Mouse (Mus musculus): ENCODE measurements around the gene Styxl1. TPM values are rescaled to one million over a fixed set of nuclear protein-coding genes. Genes with fewer than 3 reads are reported as not detected.

Gene Styxl1
- polyA plus RNA-seq, 1 experiment from 2014 or later = 0.31 TPM

- peak overlapping the region; percentile 0; the same call in 1 of the 2 replicates for H3K4me3 ChIP-seq (ENCODE audit: low read depth, low read length)
- no peaks in the 10 kb centered on the region for H3K27me3 ChIP-seq (ENCODE audit: control insufficient read depth, insufficient read depth, low read length)
- peak; percentile 85 for DNase-seq (ENCODE audit: low spot score)
- peak; percentile 83 for ATAC-seq (replicated peaks; ENCODE audit: insufficient number of reproducible peaks, low FRiP score, low TSS enrichment, low read depth)
- H3K9ac ChIP-seq (replicated peaks; ENCODE audit: low read length) = peak overlapping the region; percentile 46
- peaks cover 4% of the 10 kb centered on the region; the same call in 1 of the 2 replicates for H3K36me3 ChIP-seq (replicated peaks; ENCODE audit: control insufficient read depth, insufficient read depth, low read depth, low read length)
- peak overlapping the region; percentile 90 for H3K27ac ChIP-seq (replicated peaks; ENCODE audit: low read depth, low read length)
- WGBS = 1% methylated on average over 9 of the region's 9 CpGs
- H3K9me3 ChIP-seq (replicated peaks; ENCODE audit: control insufficient read depth, low read length) = no peaks in the 10 kb centered on the region
- peaks cover 16% of the 10 kb centered on the region for H3K4me1 ChIP-seq (ENCODE audit: control insufficient read depth, insufficient read depth, low read length)
- peak overlapping the region; percentile 40 for H3K4me2 ChIP-seq (ENCODE audit: low read depth, low read length)
These were observed 53.5 kb downstream of the Styxl1 start for GRCm38 (mm10) chr5:135724536-135725322.

- no peak overlapping the region for H3K4me2 ChIP-seq (ENCODE audit: low read depth, low read length)
- no peak overlapping the region for H3K4me3 ChIP-seq (ENCODE audit: low read depth, low read length)
- H3K9ac ChIP-seq (replicated peaks; ENCODE audit: low read length) = no peak overlapping the region
- WGBS = 69% methylated on average over 3 of the region's 3 CpGs
- no peaks in the 10 kb centered on the region for H3K36me3 ChIP-seq (replicated peaks; ENCODE audit: control insufficient read depth, insufficient read depth, low read depth, low read length)
- H3K9me3 ChIP-seq (replicated peaks; ENCODE audit: control insufficient read depth, low read length) = no peaks in the 10 kb centered on the region
- DNase-seq (ENCODE audit: low spot score) = no peak
- H3K27ac ChIP-seq (replicated peaks; ENCODE audit: low read depth, low read length) = no peak overlapping the region
- no peaks in the 10 kb centered on the region for H3K27me3 ChIP-seq (ENCODE audit: control insufficient read depth, insufficient read depth, low read length)
- peaks cover 16% of the 10 kb centered on the region for H3K4me1 ChIP-seq (ENCODE audit: control insufficient read depth, insufficient read depth, low read length)
- no peak for ATAC-seq (replicated peaks; ENCODE audit: insufficient number of reproducible peaks, low FRiP score, low TSS enrichment, low read depth)
These were observed 54.9 kb downstream of the Styxl1 start for GRCm38 (mm10) chr5:135723165-135723751.

GRCm38 (mm10) chr5:135722121-135722520, 56.1 kb downstream of the Styxl1 start:
- H3K36me3 ChIP-seq (replicated peaks; ENCODE audit: control insufficient read depth, insufficient read depth, low read depth, low read length) = no peaks in the 10 kb centered on the region
- peaks cover 16% of the 10 kb centered on the region for H3K4me1 ChIP-seq (ENCODE audit: control insufficient read depth, insufficient read depth, low read length)
- no peak overlapping the region for H3K4me2 ChIP-seq (ENCODE audit: low read depth, low read length)
- no peaks in the 10 kb centered on the region for H3K9me3 ChIP-seq (replicated peaks; ENCODE audit: control insufficient read depth, low read length)
- no peaks in the 10 kb centered on the region for H3K27me3 ChIP-seq (ENCODE audit: control insufficient read depth, insufficient read depth, low read length)
- WGBS = 86% methylated on average over 11 of the region's 11 CpGs
- no peak overlapping the region for H3K27ac ChIP-seq (replicated peaks; ENCODE audit: low read depth, low read length)
- DNase-seq (ENCODE audit: low spot score) = no peak
- no peak overlapping the region for H3K9ac ChIP-seq (replicated peaks; ENCODE audit: low read length)
- no peak for ATAC-seq (replicated peaks; ENCODE audit: insufficient number of reproducible peaks, low FRiP score, low TSS enrichment, low read depth)
- no peak overlapping the region for H3K4me3 ChIP-seq (ENCODE audit: low read depth, low read length)

GRCm38 (mm10) chr5:135721076-135721475, 57.1 kb downstream of the Styxl1 start:
- Histone ChIP-seq H3K4me3 (ENCODE audit: low read depth, low read length) (no peak overlapping the region), H3K4me1 (ENCODE audit: control insufficient read depth, insufficient read depth, low read length) (peaks cover 16% of the 10 kb centered on the region), H3K36me3 (replicated peaks; ENCODE audit: control insufficient read depth, insufficient read depth, low read depth, low read length) (no peaks in the 10 kb centered on the region), H3K4me2 (ENCODE audit: low read depth, low read length) (no peak overlapping the region), H3K9ac (replicated peaks; ENCODE audit: low read length) (no peak overlapping the region), H3K9me3 (replicated peaks; ENCODE audit: control insufficient read depth, low read length) (no peaks in the 10 kb centered on the region), H3K27me3 (ENCODE audit: control insufficient read depth, insufficient read depth, low read length) (no peaks in the 10 kb centered on the region), H3K27ac (replicated peaks; ENCODE audit: low read depth, low read length) (no peak overlapping the region)
- no peak for ATAC-seq (replicated peaks; ENCODE audit: insufficient number of reproducible peaks, low FRiP score, low TSS enrichment, low read depth)
- 92% methylated on average over 8 of the region's 8 CpGs for WGBS
- DNase-seq (ENCODE audit: low spot score) = no peak

- Histone ChIP-seq H3K27me3 (ENCODE audit: control insufficient read depth, insufficient read depth, low read length) (no peaks in the 10 kb centered on the region), H3K4me1 (ENCODE audit: control insufficient read depth, insufficient read depth, low read length) (peaks cover 7% of the 10 kb centered on the region), H3K4me2 (ENCODE audit: low read depth, low read length) (no peak overlapping the region), H3K9me3 (replicated peaks; ENCODE audit: control insufficient read depth, low read length) (no peaks in the 10 kb centered on the region), H3K4me3 (ENCODE audit: low read depth, low read length) (no peak overlapping the region), H3K27ac (replicated peaks; ENCODE audit: low read depth, low read length) (no peak overlapping the region), H3K36me3 (replicated peaks; ENCODE audit: control insufficient read depth, insufficient read depth, low read depth, low read length) (no peaks in the 10 kb centered on the region; the same call in 1 of the 2 replicates), H3K9ac (replicated peaks; ENCODE audit: low read length) (no peak overlapping the region)
- WGBS = 77% methylated on average over 3 of the region's 3 CpGs
- ATAC-seq (replicated peaks; ENCODE audit: insufficient number of reproducible peaks, low FRiP score, low TSS enrichment, low read depth) (no peak), DNase-seq (ENCODE audit: low spot score) (no peak)
These were observed 58.1 kb downstream of the Styxl1 start for GRCm38 (mm10) chr5:135720121-135720520.

GRCm38 (mm10) chr5:135719586-135720120, 58.5 kb downstream of the Styxl1 start:
- no peaks in the 10 kb centered on the region for H3K9me3 ChIP-seq (replicated peaks; ENCODE audit: control insufficient read depth, low read length)
- no peak overlapping the region for H3K4me3 ChIP-seq (ENCODE audit: low read depth, low read length)
- no peak overlapping the region for H3K9ac ChIP-seq (replicated peaks; ENCODE audit: low read length)
- H3K36me3 ChIP-seq (replicated peaks; ENCODE audit: control insufficient read depth, insufficient read depth, low read depth, low read length) = no peaks in the 10 kb centered on the region; the same call in 1 of the 2 replicates
- ATAC-seq (replicated peaks; ENCODE audit: insufficient number of reproducible peaks, low FRiP score, low TSS enrichment, low read depth) = no peak
- no peaks in the 10 kb centered on the region for H3K27me3 ChIP-seq (ENCODE audit: control insufficient read depth, insufficient read depth, low read length)
- peaks cover 3% of the 10 kb centered on the region; the same call in 1 of the 2 replicates for H3K4me1 ChIP-seq (ENCODE audit: control insufficient read depth, insufficient read depth, low read length)
- WGBS = 86% methylated on average over 10 of the region's 10 CpGs
- H3K4me2 ChIP-seq (ENCODE audit: low read depth, low read length) = no peak overlapping the region
- H3K27ac ChIP-seq (replicated peaks; ENCODE audit: low read depth, low read length) = no peak overlapping the region
- no peak for DNase-seq (ENCODE audit: low spot score)

GRCm38 (mm10) chr5:135715624-135716023, 62.6 kb downstream of the Styxl1 start:
- Histone ChIP-seq H3K4me2 (ENCODE audit: low read depth, low read length) (no peak overlapping the region), H3K4me3 (ENCODE audit: low read depth, low read length) (no peak overlapping the region), H3K27me3 (ENCODE audit: control insufficient read depth, insufficient read depth, low read length) (no peaks in the 10 kb centered on the region), H3K9me3 (replicated peaks; ENCODE audit: control insufficient read depth, low read length) (no peaks in the 10 kb centered on the region), H3K27ac (replicated peaks; ENCODE audit: low read depth, low read length) (no peak overlapping the region), H3K9ac (replicated peaks; ENCODE audit: low read length) (no peak overlapping the region), H3K4me1 (ENCODE audit: control insufficient read depth, insufficient read depth, low read length) (no peaks in the 10 kb centered on the region), H3K36me3 (replicated peaks; ENCODE audit: control insufficient read depth, insufficient read depth, low read depth, low read length) (no peaks in the 10 kb centered on the region; the same call in 1 of the 2 replicates)
- 61% methylated on average over 10 of the region's 10 CpGs for WGBS
- no peak for DNase-seq (ENCODE audit: low spot score)
- ATAC-seq (replicated peaks; ENCODE audit: insufficient number of reproducible peaks, low FRiP score, low TSS enrichment, low read depth) = no peak

Measured in embryonic facial prominence, embryonic 11.5 days (tissue).